In the genomic region with DNA sequence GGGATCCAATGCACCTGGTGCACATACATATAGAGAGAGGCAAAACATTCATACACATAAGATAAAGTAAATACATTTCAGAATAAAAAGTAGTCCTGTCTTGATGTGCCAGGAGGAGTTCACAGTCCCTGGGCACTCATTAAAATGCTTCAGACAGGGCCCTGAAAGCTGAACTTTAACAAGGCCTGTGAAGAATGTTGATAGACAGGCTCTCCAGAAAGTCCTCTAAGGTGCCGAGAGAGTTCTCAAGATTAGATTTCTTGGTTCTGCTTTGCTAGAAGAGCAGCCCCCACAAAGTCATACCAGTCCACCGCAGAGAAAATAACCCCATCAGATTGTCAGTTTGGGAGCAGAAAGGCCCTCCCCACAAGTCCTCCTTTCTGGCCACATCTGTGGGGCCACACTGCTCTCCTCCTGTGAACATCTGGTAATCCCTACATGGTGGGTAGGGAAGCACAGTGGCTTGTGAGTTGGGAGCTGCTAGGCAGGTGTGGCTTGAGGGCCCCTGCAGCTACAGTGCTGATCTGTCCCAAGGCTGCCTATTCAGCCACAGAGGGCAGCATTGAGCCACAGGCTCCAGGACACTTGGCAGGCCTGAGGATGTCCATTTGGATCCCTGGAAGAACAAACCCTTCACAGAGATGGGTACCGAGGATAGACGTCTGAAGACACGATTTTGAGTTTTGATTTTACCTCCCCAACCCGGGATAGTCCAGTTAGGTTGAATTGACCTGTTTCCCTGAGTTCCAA, we compare ENCODE assay signal across 12 mouse cellular contexts. TPM values are rescaled to one million over a fixed set of nuclear protein-coding genes. Genes with fewer than 3 reads are reported as not detected.
A peak's percentile ranks its signal among the peaks of the same experiment; 100 is the strongest.
DNase-seq lines count a peak whose midpoint lies in the region; ATAC-seq and TF ChIP-seq lines count a peak whose summit lies in the region.
"Had no signal": no experiment of that assay in that cellular context is flagged by ENCODE, and none has a peak within 500 bp of the region (broad histone marks: within the 10 kb centered on the region; RNA-seq: fewer than 3 reads in every experiment).

No protein-coding gene starts in this region.

- no peaks in the 10 kb centered on the region for H3K27me3 ChIP-seq in heart, postnatal 0 days (ENCODE audit: control insufficient read depth, insufficient read depth, low read length)
- H3K27me3 ChIP-seq in midbrain, postnatal 0 days (ENCODE audit: insufficient read depth, low read length) = no peaks in the 10 kb centered on the region
- no peaks in the 10 kb centered on the region for H3K27me3 ChIP-seq in midbrain, embryonic 11.5 days (ENCODE audit: control insufficient read depth, insufficient read depth, low read length)
- H3K27me3 ChIP-seq: neural tube, embryonic 12.5 days had no signal

- H3K4me3 ChIP-seq in heart, postnatal 0 days (ENCODE audit: low read depth, low read length) = no peak overlapping the region
- no peak overlapping the region for H3K4me3 ChIP-seq in midbrain, postnatal 0 days (ENCODE audit: low read depth, low read length)
- H3K4me3 ChIP-seq in midbrain, embryonic 11.5 days (ENCODE audit: low read depth, low read length) = no peak overlapping the region
- H3K4me3 ChIP-seq: heart, embryonic 10.5 days; neural tube, embryonic 12.5 days had no signal

- DNase-seq in heart, postnatal 0 days (ENCODE audit: low spot score) = peak; percentile 32
- no peak for DNase-seq in heart, adult 9 months (ENCODE audit: low spot score in 2 of 2)
- DNase-seq in midbrain, postnatal 0 days (ENCODE audit: low spot score) = no peak
- no peak for DNase-seq in midbrain, embryonic 11.5 days (ENCODE audit: low spot score, missing footprints)
- DNase-seq in urinary bladder, postnatal 4 days (ENCODE audit: low spot score in 2 of 2) = no peak
- no peak for DNase-seq in thymus, postnatal 25 days
- DNase-seq: kidney, adult 9 months had no signal

- H3K27ac ChIP-seq in heart, postnatal 0 days (ENCODE audit: low read depth) = no peak overlapping the region
- no peak overlapping the region for H3K27ac ChIP-seq in midbrain, postnatal 0 days (ENCODE audit: low read depth, low read length)
- H3K27ac ChIP-seq in midbrain, embryonic 11.5 days (ENCODE audit: low read depth, low read length) = no peak overlapping the region
- H3K27ac ChIP-seq: heart, embryonic 10.5 days; macrophage; neural tube, embryonic 12.5 days had no signal

- H3K4me2 ChIP-seq in heart, postnatal 0 days (ENCODE audit: low read depth, low read length) = no peak overlapping the region
- no peak overlapping the region for H3K4me2 ChIP-seq in midbrain, postnatal 0 days (ENCODE audit: low read depth, low read length, poor library complexity, severe bottlenecking)
- no peak overlapping the region for H3K4me2 ChIP-seq in midbrain, embryonic 11.5 days
- H3K4me2 ChIP-seq: neural tube, embryonic 12.5 days had no signal

- no peak for TF ChIP-seq EP300 in heart, postnatal 0 days (IDR thresholded peaks at IDR 0.05; ENCODE audit: low read depth)

- no peaks in the 10 kb centered on the region for H3K4me1 ChIP-seq in heart, postnatal 0 days (ENCODE audit: control insufficient read depth, insufficient read depth)
- no peaks in the 10 kb centered on the region for H3K4me1 ChIP-seq in midbrain, postnatal 0 days (ENCODE audit: insufficient read depth, low read length)
- no peaks in the 10 kb centered on the region for H3K4me1 ChIP-seq in midbrain, embryonic 11.5 days (ENCODE audit: control insufficient read depth, insufficient read depth, low read length)
- H3K4me1 ChIP-seq: neural tube, embryonic 12.5 days had no signal

- H3K9ac ChIP-seq in heart, postnatal 0 days (replicated peaks; ENCODE audit: low read depth, low read length) = no peak overlapping the region
- no peak overlapping the region for H3K9ac ChIP-seq in midbrain, postnatal 0 days (replicated peaks; ENCODE audit: low read length, poor library complexity, severe bottlenecking)
- H3K9ac ChIP-seq in midbrain, embryonic 11.5 days (ENCODE audit: low read length) = no peak overlapping the region
- H3K9ac ChIP-seq: neural tube, embryonic 12.5 days had no signal

- no peaks in the 10 kb centered on the region for H3K9me3 ChIP-seq in heart, postnatal 0 days (replicated peaks; ENCODE audit: control insufficient read depth, low read length)
- no peaks in the 10 kb centered on the region for H3K9me3 ChIP-seq in midbrain, postnatal 0 days (ENCODE audit: low read length)
- no peaks in the 10 kb centered on the region for H3K9me3 ChIP-seq in midbrain, embryonic 11.5 days (ENCODE audit: control insufficient read depth, low read length)
- H3K9me3 ChIP-seq: heart, embryonic 10.5 days had no signal

- ATAC-seq in heart, postnatal 0 days (ENCODE audit: insufficient read depth, low read depth) = no peak
- no peak for ATAC-seq in midbrain, postnatal 0 days (ENCODE audit: low FRiP score)
- ATAC-seq in midbrain, embryonic 11.5 days (ENCODE audit: low FRiP score) = no peak
- ATAC-seq in common myeloid progenitor, adult 5-6 weeks (replicated peaks; ENCODE audit: low read depth, poor library complexity, severe bottlenecking) = peak; percentile 39; the same call in 1 of the 2 replicates
- ATAC-seq: forebrain, embryonic 16.5 days had no signal

- TF ChIP-seq CTCF in heart, postnatal 0 days (IDR thresholded peaks at IDR 0.05; ENCODE audit: low read depth) = peak; percentile 66
- peak; percentile 53 for TF ChIP-seq CTCF in midbrain, postnatal 0 days (IDR thresholded peaks at IDR 0.05)

- WGBS in heart, postnatal 0 days = 62% methylated on average over 6 of the region's 6 CpGs
- 79% methylated on average over 6 of the region's 6 CpGs for WGBS in midbrain, postnatal 0 days
- 83% methylated on average over 6 of the region's 6 CpGs for WGBS in midbrain, embryonic 11.5 days

- 0 out of 2 replicates have a peak, but pooled peaks cover 5% of the 10 kb centered on the region for H3K36me3 ChIP-seq in heart, postnatal 0 days (replicated peaks; ENCODE audit: control insufficient read depth, insufficient read depth, low read length)
- H3K36me3 ChIP-seq in midbrain, postnatal 0 days (ENCODE audit: insufficient read depth, low read length) = peaks cover 7% of the 10 kb centered on the region
- no peaks in the 10 kb centered on the region for H3K36me3 ChIP-seq in midbrain, embryonic 11.5 days (ENCODE audit: control insufficient read depth, insufficient read depth, low read length)
- H3K36me3 ChIP-seq: heart, embryonic 10.5 days; neural tube, embryonic 12.5 days had no signal

RNA-seq across cellular contexts. Expression of gene Ehd4, which starts 31.3 kb away (rescaled TPM):
- total RNA-seq in heart, postnatal 0 days (2014; rRNA removed; ENCODE audit: low replicate concordance) = 231 and 250 TPM in 2 replicates
- 438 and 547 TPM in 2 replicates for polyA plus RNA-seq in heart, postnatal 0 days (2015; fragmentation: Nextera tagmentation; extraction: Ambion mirVana)
- 6.5 and 9.5 TPM in 2 replicates for total RNA-seq in midbrain, postnatal 0 days (2014; rRNA removed)
- 16.2 and 19.7 TPM in 2 replicates for polyA plus RNA-seq in midbrain, postnatal 0 days (2015; fragmentation: Nextera tagmentation; extraction: Ambion mirVana)
- polyA plus RNA-seq in midbrain, embryonic 11.5 days (2014; fragmentation: Nextera tagmentation; extraction: Ambion mirVana) = 10.2 and 17.2 TPM in 2 replicates
- 28.3 and 31.0 TPM in 2 replicates for total RNA-seq in common myeloid progenitor, adult 5-6 weeks (2017)

RNA-seq across cellular contexts. Expression of gene Pla2g4e, which starts 59.4 kb away (rescaled TPM):
- 1.6 and 1.7 TPM in 2 replicates for total RNA-seq in heart, postnatal 0 days (2014; rRNA removed; ENCODE audit: low replicate concordance)
- polyA plus RNA-seq in heart, postnatal 0 days (2015; fragmentation: Nextera tagmentation; extraction: Ambion mirVana) = 2.9 TPM in 2 replicates
- 18.5 and 20.0 TPM in 2 replicates for total RNA-seq in midbrain, postnatal 0 days (2014; rRNA removed)
- polyA plus RNA-seq in midbrain, postnatal 0 days (2015; fragmentation: Nextera tagmentation; extraction: Ambion mirVana) = 10.3 and 10.4 TPM in 2 replicates
- 0.04 and 0.06 TPM in 2 replicates for polyA plus RNA-seq in midbrain, embryonic 11.5 days (2014; fragmentation: Nextera tagmentation; extraction: Ambion mirVana)
- total RNA-seq in common myeloid progenitor, adult 5-6 weeks (2017) = not detected in 2 replicates
- polyA plus RNA-seq: macrophage had no signal
